Mouse (Mus musculus): Measurements from ENCODE around the gene Epsti1. TPM values are rescaled to one million over a fixed set of nuclear protein-coding genes. Genes with fewer than 3 reads are reported as not detected.

The Epsti1 gene
- polyA plus RNA-seq, 1 experiment from 2014 or later = 0.47 TPM

DNA sequence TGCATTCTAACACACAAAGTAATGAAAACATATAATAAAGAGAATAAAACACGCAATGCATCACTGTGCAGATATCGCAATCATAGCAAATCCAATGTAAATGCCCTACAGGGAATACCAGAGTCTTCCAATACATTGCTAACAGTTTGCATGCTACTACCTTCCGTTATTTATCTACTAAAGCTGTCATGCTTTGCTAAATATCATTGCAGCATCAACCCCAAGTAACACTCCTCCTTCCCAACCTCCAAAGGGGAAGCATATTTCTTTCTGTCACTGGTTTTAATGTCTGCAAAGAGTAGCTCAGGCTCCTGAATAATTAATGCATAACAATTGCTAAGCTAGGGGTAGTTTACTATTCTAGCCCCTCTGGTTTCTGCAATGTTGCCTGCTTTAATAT, 144.2 kb downstream of the Epsti1 start:
- WGBS = 94% methylated on average over 3 of the region's 3 CpGs
- Histone ChIP-seq H3K4me2 (no peak overlapping the region), H3K4me1 (ENCODE audit: insufficient read depth) (no peaks in the 10 kb centered on the region), H3K9ac (no peak overlapping the region), H3K9me3 (ENCODE audit: low read depth, low read length) (no peaks in the 10 kb centered on the region), H3K36me3 (ENCODE audit: insufficient read depth) (no peaks in the 10 kb centered on the region), H3K4me3 (ENCODE audit: low read depth, low read length) (no peak overlapping the region), H3K27ac (ENCODE audit: low read depth) (no peak overlapping the region), H3K27me3 (ENCODE audit: insufficient read depth, low read length) (no peaks in the 10 kb centered on the region)
- ATAC-seq (ENCODE audit: insufficient read depth) (no peak), DNase-seq (no peak)
- no peak for TF ChIP-seq CTCF (IDR thresholded peaks at IDR 0.05; ENCODE audit: low read depth)

DNA sequence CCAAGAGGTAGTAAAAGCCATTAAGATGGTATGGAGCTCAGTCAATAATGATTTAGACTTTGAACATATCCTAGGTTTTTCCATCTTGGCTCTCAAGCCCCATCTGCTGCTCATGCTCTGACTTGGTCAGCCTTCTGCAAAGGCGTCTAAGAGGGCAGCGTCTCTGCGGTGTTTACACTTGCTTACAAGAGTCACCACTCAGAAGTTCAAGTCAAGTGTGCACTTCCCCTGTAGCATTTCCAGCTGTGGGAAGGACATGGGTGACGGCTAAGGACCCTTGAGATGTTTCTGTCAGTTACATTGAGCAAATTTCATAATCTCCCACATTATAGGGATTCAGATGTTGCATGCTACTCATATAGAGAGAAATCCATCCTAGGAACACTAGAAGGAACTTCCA, 144.6 kb downstream of the Epsti1 start:
- Histone ChIP-seq H3K27ac (ENCODE audit: low read depth) (no peak overlapping the region), H3K4me1 (ENCODE audit: insufficient read depth) (no peaks in the 10 kb centered on the region), H3K27me3 (ENCODE audit: insufficient read depth, low read length) (no peaks in the 10 kb centered on the region), H3K9me3 (ENCODE audit: low read depth, low read length) (no peaks in the 10 kb centered on the region), H3K4me2 (no peak overlapping the region), H3K4me3 (ENCODE audit: low read depth, low read length) (no peak overlapping the region), H3K9ac (no peak overlapping the region), H3K36me3 (ENCODE audit: insufficient read depth) (no peaks in the 10 kb centered on the region)
- DNase-seq (peak; percentile 20), ATAC-seq (ENCODE audit: insufficient read depth) (no peak)
- TF ChIP-seq CTCF (IDR thresholded peaks at IDR 0.05; ENCODE audit: low read depth) = 0 out of 2 replicates have a peak, but pooled peaks have one; percentile 7
- WGBS = 44% methylated on average over 4 of the region's 4 CpGs

Other genes with a start within 250 kb of the Epsti1 start
- gene Dnajc15, start 29.1 kb upstream of the Epsti1 start, polyA plus RNA-seq (2014; fragmentation: Nextera tagmentation; extraction: Ambion mirVana) = 96.4 and 103 TPM in 2 replicates
- not detected in 2 replicates for gene Fam216b, start 184.8 kb downstream of the Epsti1 start, polyA plus RNA-seq (2014; fragmentation: Nextera tagmentation; extraction: Ambion mirVana)

Measured in lung, embryonic 14.5 days (tissue).